ENCODE assay signal across 22 mouse cellular contexts in the genomic region with DNA sequence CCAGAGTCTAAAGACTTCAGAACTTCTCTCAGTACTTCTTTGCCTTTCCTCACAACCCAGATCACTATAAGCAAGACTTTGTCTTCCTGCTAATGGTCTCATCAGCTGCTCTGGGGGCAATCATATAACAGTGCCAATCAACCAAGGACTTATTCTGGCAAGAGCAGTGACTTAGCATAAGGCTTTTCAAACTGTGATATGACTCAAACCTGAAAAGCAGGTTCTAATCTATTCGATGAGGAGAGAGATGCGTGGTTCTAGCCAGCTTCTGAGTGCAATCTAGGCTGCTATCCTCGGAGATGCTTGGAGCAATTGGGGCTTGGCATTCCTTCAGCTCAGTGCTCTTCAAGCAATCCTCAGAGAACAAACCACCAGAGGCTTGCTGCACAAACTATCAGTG. TPM values are rescaled to one million over a fixed set of nuclear protein-coding genes. Genes with fewer than 3 reads are reported as not detected.
A peak's percentile ranks its signal among the peaks of the same experiment; 100 is the strongest.
DNase-seq lines count a peak whose midpoint lies in the region; ATAC-seq and TF ChIP-seq lines count a peak whose summit lies in the region.
"Had no signal": no experiment of that assay in that cellular context is flagged by ENCODE, and none has a peak within 500 bp of the region (broad histone marks: within the 10 kb centered on the region; RNA-seq: fewer than 3 reads in every experiment).

No protein-coding gene starts in this region.

- no peaks in the 10 kb centered on the region for H3K36me3 ChIP-seq in heart, embryonic 10.5 days
- no peaks in the 10 kb centered on the region for H3K36me3 ChIP-seq in lung, embryonic 15.5 days
- H3K36me3 ChIP-seq in intestine, postnatal 0 days (ENCODE audit: control insufficient read depth, insufficient read depth) = no peaks in the 10 kb centered on the region
- H3K36me3 ChIP-seq: embryonic facial prominence, embryonic 13.5 days; hindbrain, embryonic 12.5 days had no signal

- no peak overlapping the region for H3K4me2 ChIP-seq in lung, embryonic 15.5 days
- no peak overlapping the region for H3K4me2 ChIP-seq in intestine, postnatal 0 days (replicated peaks; ENCODE audit: low read depth)
- H3K4me2 ChIP-seq: embryonic facial prominence, embryonic 13.5 days; forebrain, embryonic 13.5 days; hindbrain, embryonic 12.5 days had no signal

- no peak for ATAC-seq in lung, embryonic 15.5 days (ENCODE audit: borderline replicate concordance, extremely low read depth, low FRiP score, low TSS enrichment)
- no peak for ATAC-seq in intestine, postnatal 0 days
- ATAC-seq: forebrain, embryonic 13.5 days; forebrain, postnatal 0 days had no signal

- DNase-seq in heart, adult 11 months = peak; percentile 25
- no peak for DNase-seq in heart, embryonic 10.5 days (ENCODE audit: low spot score)
- DNase-seq in lung, postnatal 14 days = no peak
- DNase-seq in lung, postnatal 25 days (ENCODE audit: low spot score) = peak; percentile 32
- DNase-seq in layer of hippocampus, adult 18-20 months (ENCODE audit: low spot score in 2 of 2) = no peak
- DNase-seq: adrenal gland, postnatal 10 days; cerebellum, adult 11-12 months; cerebellum, adult 9-10 months; cerebellum, postnatal 25 days; forebrain, postnatal 0 days; gastrocnemius, postnatal 14 days; heart, postnatal 10 days; heart, postnatal 4 days had no signal

- no peak overlapping the region for H3K4me3 ChIP-seq in heart, embryonic 10.5 days
- H3K4me3 ChIP-seq in lung, embryonic 15.5 days = no peak overlapping the region
- H3K4me3 ChIP-seq in intestine, postnatal 0 days (ENCODE audit: low read depth, low read length) = no peak overlapping the region
- H3K4me3 ChIP-seq: embryonic facial prominence, embryonic 13.5 days; forebrain, embryonic 13.5 days; hindbrain, embryonic 12.5 days had no signal

- H3K27ac ChIP-seq in heart, embryonic 10.5 days = no peak overlapping the region
- peak overlapping the region; percentile 77 for H3K27ac ChIP-seq in lung, embryonic 15.5 days
- no peak overlapping the region for H3K27ac ChIP-seq in intestine, postnatal 0 days (ENCODE audit: low read depth, low read length)
- H3K27ac ChIP-seq: embryonic facial prominence, embryonic 13.5 days; forebrain, embryonic 13.5 days; hindbrain, embryonic 12.5 days had no signal

- H3K4me1 ChIP-seq in heart, embryonic 10.5 days = no peaks in the 10 kb centered on the region
- H3K4me1 ChIP-seq in lung, embryonic 15.5 days = 0 out of 2 replicates have a peak, but pooled peaks cover 7% of the 10 kb centered on the region
- no peaks in the 10 kb centered on the region for H3K4me1 ChIP-seq in intestine, postnatal 0 days (replicated peaks; ENCODE audit: control insufficient read depth, insufficient read depth, low read length)
- H3K4me1 ChIP-seq: forebrain, embryonic 13.5 days; hindbrain, embryonic 12.5 days had no signal

- no peak overlapping the region for H3K9ac ChIP-seq in lung, embryonic 15.5 days
- H3K9ac ChIP-seq in intestine, postnatal 0 days (ENCODE audit: low read depth, low read length) = no peak overlapping the region
- H3K9ac ChIP-seq: embryonic facial prominence, embryonic 13.5 days; forebrain, embryonic 13.5 days; forebrain, postnatal 0 days; hindbrain, embryonic 12.5 days had no signal

- no peaks in the 10 kb centered on the region for H3K27me3 ChIP-seq in heart, embryonic 10.5 days (ENCODE audit: insufficient read depth, poor library complexity, severe bottlenecking)
- no peaks in the 10 kb centered on the region for H3K27me3 ChIP-seq in lung, embryonic 15.5 days
- H3K27me3 ChIP-seq in intestine, postnatal 0 days (replicated peaks; ENCODE audit: control insufficient read depth, insufficient read depth, low read length) = no peaks in the 10 kb centered on the region
- H3K27me3 ChIP-seq: embryonic facial prominence, embryonic 13.5 days; forebrain, embryonic 13.5 days; hindbrain, embryonic 12.5 days had no signal

- no peak for TF ChIP-seq CTCF in intestine, postnatal 0 days (IDR thresholded peaks at IDR 0.05; ENCODE audit: low read depth)

- WGBS in heart, embryonic 10.5 days = 77% methylated on average over 3 of the region's 3 CpGs
- WGBS in lung, embryonic 15.5 days = 52% methylated on average over 3 of the region's 3 CpGs
- WGBS in intestine, postnatal 0 days = 52% methylated on average over 3 of the region's 3 CpGs

- H3K9me3 ChIP-seq in heart, embryonic 10.5 days = no peaks in the 10 kb centered on the region
- no peaks in the 10 kb centered on the region for H3K9me3 ChIP-seq in lung, embryonic 15.5 days
- no peaks in the 10 kb centered on the region for H3K9me3 ChIP-seq in intestine, postnatal 0 days (ENCODE audit: control insufficient read depth)
- H3K9me3 ChIP-seq: embryonic facial prominence, embryonic 13.5 days; forebrain, embryonic 13.5 days; hindbrain, embryonic 12.5 days had no signal

RNA-seq across cellular contexts. Expression of a gene that starts 44.7 kb away (rescaled TPM):
- polyA plus RNA-seq in heart, embryonic 10.5 days (2016; fragmentation: Nextera tagmentation; extraction: Ambion mirVana) = 0.35 TPM in 1 of 2 replicates, not detected in the other
- polyA plus RNA-seq in lung, embryonic 15.5 days (2015; fragmentation: Nextera tagmentation; extraction: Ambion mirVana) = 10.6 and 11.5 TPM in 2 replicates
- 0.57 and 0.69 TPM in 2 replicates for polyA plus RNA-seq in intestine, postnatal 0 days (2015; fragmentation: Nextera tagmentation; extraction: Ambion mirVana)
- total RNA-seq in layer of hippocampus, adult 18-20 months (2021) = under 1 TPM; 0.10 to 0.30 TPM
- total RNA-seq: gastrocnemius, adult 18-20 months; gastrocnemius, postnatal 14 days; heart, postnatal 10 days; heart, postnatal 4 days; MEL had no signal
- polyA plus RNA-seq: C2C12; forebrain, embryonic 13.5 days; forebrain, postnatal 0 days; heart, embryonic 14.5 days had no signal

Comparison
In these comparisons a context has a peak if more than half of its experiments do, and no peak if none do; other contexts are left out.
1. DNase-seq: peak in heart, adult 11 months (single experiment) and lung, postnatal 25 days (single experiment); none in heart, embryonic 10.5 days (single experiment), lung, postnatal 14 days (single experiment) and layer of hippocampus, adult 18-20 months (0 of 2).